Mouse (Mus musculus) cortical plate, adult 2 months (tissue): ENCODE measurements around the gene Metrn. TPM values are rescaled to one million over a fixed set of nuclear protein-coding genes. Genes with fewer than 3 reads are reported as not detected.

ENCODE experiments used
- H3K27ac ChIP-seq: fragments of 200-500 bp; 2 replicates; pipeline ENCODE4 v1.5.1; 2012; ENCODE audit warnings: low read length, control low read depth, inconsistent platforms; ENCODE audit not compliant: insufficient read depth
- H3K4me1 ChIP-seq: fragments of 200-500 bp; 2 replicates; pipeline ENCODE4 v1.6.1; 2011; ENCODE audit warnings: low read length; ENCODE audit not compliant: control insufficient read depth, insufficient read depth
- H3K4me3 ChIP-seq: fragments of 200-500 bp; 2 replicates; pipeline ENCODE4 v1.5.1; 2011; ENCODE audit warnings: mild to moderate bottlenecking, low read length, control low read depth; ENCODE audit not compliant: insufficient read depth
- CTCF ChIP-seq: fragments of 200-500 bp; IDR thresholded peaks from 2 replicates; pipeline ENCODE4 v1.5.1; 2011; ENCODE audit warnings: mild to moderate bottlenecking, control low read depth, low read length; ENCODE audit not compliant: insufficient read depth; ENCODE audit errors: extremely low read depth
- POLR2A ChIP-seq: fragments of 200-500 bp; IDR thresholded peaks from 2 replicates; pipeline ENCODE4 v1.6.1; 2011; ENCODE audit warnings: mild to moderate bottlenecking, low read length, control low read depth; ENCODE audit not compliant: insufficient read depth; ENCODE audit errors: extremely low read depth
- polyA plus RNA-seq: library from polyadenylated mRNA; depleted of rRNA; stranded (reverse); fragments of >200 nt; gene quantifications from 2 replicates; pipeline ENCODE4 v1.2.3, GENCODE M21; 2012

The Metrn gene
- polyA plus RNA-seq, 1 experiment, result 141 TPM

- TF ChIP-seq POLR2A, result 0 out of 2 replicates have a peak, but pooled peaks have one; percentile 11
- no peak for TF ChIP-seq CTCF
- Histone ChIP-seq H3K4me3 (peak overlapping the region; percentile 74; the same call in 1 of the 2 replicates), H3K27ac (no peak overlapping the region), H3K4me1 (peaks cover 7% of the 10 kb centered on the region)
Measured at GRCm38 (mm10) chr17:25783086-25783485, 13.8 kb downstream of the Metrn start.

- no peak overlapping the region for H3K27ac ChIP-seq
- peaks cover 7% of the 10 kb centered on the region for H3K4me1 ChIP-seq
- TF ChIP-seq CTCF, result no peak
- TF ChIP-seq POLR2A, result no peak
- H3K4me3 ChIP-seq, result no peak overlapping the region
Measured at GRCm38 (mm10) chr17:25781339-25781738, 15.6 kb downstream of the Metrn start.

- TF ChIP-seq CTCF (no peak), POLR2A (no peak)
- H3K4me3 ChIP-seq, result no peak overlapping the region
- H3K27ac ChIP-seq, result no peak overlapping the region
- H3K4me1 ChIP-seq, result peaks cover 4% of the 10 kb centered on the region; the same call in 1 of the 2 replicates
Measured at GRCm38 (mm10) chr17:25777948-25778347, 19.0 kb downstream of the Metrn start.

GRCm38 (mm10) chr17:25775318-25776062, 21.4 kb downstream of the Metrn start:
- Histone ChIP-seq H3K4me3 (no peak overlapping the region), H3K4me1 (peaks cover 4% of the 10 kb centered on the region; the same call in 1 of the 2 replicates), H3K27ac (no peak overlapping the region)
- no peak for TF ChIP-seq CTCF
- no peak for TF ChIP-seq POLR2A

GRCm38 (mm10) chr17:25773549-25774120, 23.3 kb downstream of the Metrn start, which contains the start of gene Narfl:
TSS of gene Narfl (plus strand) at chr17:25773776.
- peak within 1 kb of the TSS; percentile 57 for H3K4me3 ChIP-seq
- peaks cover 4% of the 10 kb centered on the region; the same call in 1 of the 2 replicates for H3K4me1 ChIP-seq
- TF ChIP-seq POLR2A (peak; percentile 81), CTCF (peak; percentile 91)
- H3K27ac ChIP-seq, result peak within 1 kb of the TSS; percentile 11; the same call in 1 of the 2 replicates

- no peak overlapping the region for H3K27ac ChIP-seq
- no peak for TF ChIP-seq POLR2A
- H3K4me3 ChIP-seq, result no peak overlapping the region
- H3K4me1 ChIP-seq, result peaks cover under 1% of the 10 kb centered on the region; the same call in 1 of the 2 replicates
Measured at GRCm38 (mm10) chr17:25769331-25769730, 27.6 kb downstream of the Metrn start.

GRCm38 (mm10) chr17:25765886-25766285, 31.1 kb downstream of the Metrn start:
- no peak overlapping the region for H3K27ac ChIP-seq
- TF ChIP-seq CTCF, result no peak
- no peak for TF ChIP-seq POLR2A
- peaks cover 7% of the 10 kb centered on the region for H3K4me1 ChIP-seq
- no peak overlapping the region for H3K4me3 ChIP-seq

GRCm38 (mm10) chr17:25762591-25762990, 34.3 kb downstream of the Metrn start:
- Histone ChIP-seq H3K4me1 (peaks cover 10% of the 10 kb centered on the region), H3K4me3 (no peak overlapping the region), H3K27ac (no peak overlapping the region)
- TF ChIP-seq POLR2A, result no peak
- no peak for TF ChIP-seq CTCF

- TF ChIP-seq CTCF (no peak), POLR2A (0 out of 2 replicates have a peak, but pooled peaks have one; percentile 9)
- H3K4me1 ChIP-seq, result peaks cover 10% of the 10 kb centered on the region
- peak overlapping the region; percentile 64 for H3K27ac ChIP-seq
- no peak overlapping the region for H3K4me3 ChIP-seq
Measured at GRCm38 (mm10) chr17:25761561-25761970, 35.4 kb downstream of the Metrn start.

GRCm38 (mm10) chr17:25760148-25760547, 36.8 kb downstream of the Metrn start:
- TF ChIP-seq CTCF, result no peak
- no peak for TF ChIP-seq POLR2A
- no peak overlapping the region for H3K4me3 ChIP-seq
- no peak overlapping the region for H3K27ac ChIP-seq
- H3K4me1 ChIP-seq, result peaks cover 10% of the 10 kb centered on the region
